Mouse (Mus musculus) hindbrain, embryonic 14.5 days (tissue): Measurements from ENCODE around the gene Hhipl1. TPM values are rescaled to one million over a fixed set of nuclear protein-coding genes. Genes with fewer than 3 reads are reported as not detected.

Experiments used
- ATAC-seq: fragments of 200-750 bp; cut with Nextera tagmentation; 2 replicates; pipeline ENCODE4 v1.8.0; 2017; ENCODE audit warnings: moderate number of reproducible peaks, mild to moderate bottlenecking, moderate TSS enrichment, moderate library complexity; ENCODE audit not compliant: low FRiP score
- DNase-seq: peaks from one replicate; pipeline ENCODE4 v3.0.0-alpha.2; 2015; ENCODE audit warnings: low spot score
- H3K27ac ChIP-seq: fragments of 300-500 bp; sonication (generic); 2 replicates; pipeline ENCODE4 v1.5.1; 2014; ENCODE audit warnings: mild to moderate bottlenecking, moderate library complexity
- H3K27me3 ChIP-seq: fragments of 300-500 bp; sonication (generic); 2 replicates; pipeline ENCODE4 v1.6.1; 2014; ENCODE audit warnings: mild to moderate bottlenecking, low read length, mixed read lengths; ENCODE audit not compliant: control insufficient read depth, insufficient read depth
- H3K36me3 ChIP-seq: fragments of 300-500 bp; sonication (generic); replicated peaks from 2 replicates; pipeline ENCODE4 v1.6.1; 2014; ENCODE audit not compliant: control insufficient read depth, insufficient read depth
- H3K4me1 ChIP-seq: fragments of 300-500 bp; sonication (generic); replicated peaks from 2 replicates; pipeline ENCODE4 v1.6.1; 2014; ENCODE audit warnings: antibody characterized with exemption, low read length, mixed read lengths; ENCODE audit not compliant: control insufficient read depth, insufficient read depth
- H3K4me2 ChIP-seq: fragments of 300-500 bp; sonication (generic); replicated peaks from 2 replicates; pipeline ENCODE4 v1.6.1; 2014; ENCODE audit warnings: mild to moderate bottlenecking, moderate library complexity
- H3K4me3 ChIP-seq: fragments of 300-500 bp; sonication (generic); replicated peaks from 2 replicates; pipeline ENCODE4 v1.5.1; 2014; ENCODE audit warnings: mild to moderate bottlenecking, low read length
- H3K9ac ChIP-seq: fragments of 300-500 bp; sonication (generic); 2 replicates; pipeline ENCODE4 v1.6.1; 2014
- H3K9me3 ChIP-seq: fragments of 300-500 bp; sonication (generic); 2 replicates; pipeline ENCODE4 v1.6.1; 2016; ENCODE audit warnings: low read length; ENCODE audit not compliant: control insufficient read depth
- WGBS: fragments of 180-500 bp; shearing (Covaris S2); extraction: QIAGEN DNeasy Blood & Tissue Kit; methylation state at CpG from one replicate; pipeline ENCODE4 v1.1.7; 2014; 5-methylcytosine and 5-hydroxymethylcytosine counted together
- polyA plus RNA-seq: library from polyadenylated mRNA; unstranded; fragments of >200 nt; fragmentation: Nextera tagmentation; extraction: Ambion mirVana; gene quantifications from 2 replicates; pipeline ENCODE4 v1.2.1, GENCODE M21; 2014

Hhipl1 gene
- polyA plus RNA-seq, 1 experiment from 2014 or later = 1.8 TPM

- Histone ChIP-seq H3K27ac (no peak overlapping the region), H3K4me1 (0 out of 2 replicates have a peak, but pooled peaks cover 4% of the 10 kb centered on the region), H3K36me3 (no peaks in the 10 kb centered on the region), H3K9ac (no peak overlapping the region), H3K4me3 (no peak overlapping the region), H3K27me3 (no peaks in the 10 kb centered on the region), H3K4me2 (no peak overlapping the region), H3K9me3 (no peaks in the 10 kb centered on the region)
- DNase-seq (no peak), ATAC-seq (no peak)
- WGBS = 27% methylated on average over 3 of the region's 3 CpGs
These were observed 59.3 kb downstream of the Hhipl1 start for GRCm38 (mm10) chr12:108365340-108365739.

DNA sequence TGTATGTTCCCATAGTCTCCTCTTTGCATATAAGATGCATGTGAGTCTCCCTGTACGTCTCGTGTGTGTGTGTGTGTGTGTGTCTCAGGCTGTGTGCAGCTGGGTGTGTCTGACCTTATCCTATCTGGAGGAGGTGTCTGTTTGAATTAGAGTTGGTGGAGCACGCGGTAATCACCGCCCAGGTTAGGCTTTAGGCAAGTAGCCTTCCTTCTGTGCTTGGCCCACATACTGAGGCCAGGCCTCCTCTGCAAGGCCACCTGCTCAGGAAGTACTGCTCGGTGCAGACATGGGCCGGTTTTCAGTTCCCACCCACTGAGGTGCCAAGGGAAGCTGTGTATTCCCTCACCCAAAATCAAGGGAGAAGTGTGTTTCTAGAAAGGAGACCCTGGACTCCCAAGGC lies 59.8 kb downstream of the Hhipl1 start:
- Histone ChIP-seq H3K9ac (no peak overlapping the region), H3K27me3 (no peaks in the 10 kb centered on the region), H3K36me3 (no peaks in the 10 kb centered on the region), H3K4me1 (0 out of 2 replicates have a peak, but pooled peaks cover 4% of the 10 kb centered on the region), H3K4me3 (no peak overlapping the region), H3K9me3 (no peaks in the 10 kb centered on the region), H3K27ac (no peak overlapping the region), H3K4me2 (no peak overlapping the region)
- ATAC-seq (no peak), DNase-seq (no peak)
- 87% methylated on average over 7 of the region's 7 CpGs for WGBS

GRCm38 (mm10) chr12:108367909-108368308 lies 61.8 kb downstream of the Hhipl1 start:
- no peaks in the 10 kb centered on the region for H3K27me3 ChIP-seq
- DNase-seq = no peak
- ATAC-seq = no peak
- no peaks in the 10 kb centered on the region for H3K36me3 ChIP-seq
- H3K27ac ChIP-seq = no peak overlapping the region
- 61% methylated on average over 2 of the region's 2 CpGs for WGBS
- 0 out of 2 replicates have a peak, but pooled peaks cover 4% of the 10 kb centered on the region for H3K4me1 ChIP-seq
- no peaks in the 10 kb centered on the region for H3K9me3 ChIP-seq
- no peak overlapping the region for H3K4me3 ChIP-seq
- no peak overlapping the region for H3K4me2 ChIP-seq
- no peak overlapping the region for H3K9ac ChIP-seq

DNA sequence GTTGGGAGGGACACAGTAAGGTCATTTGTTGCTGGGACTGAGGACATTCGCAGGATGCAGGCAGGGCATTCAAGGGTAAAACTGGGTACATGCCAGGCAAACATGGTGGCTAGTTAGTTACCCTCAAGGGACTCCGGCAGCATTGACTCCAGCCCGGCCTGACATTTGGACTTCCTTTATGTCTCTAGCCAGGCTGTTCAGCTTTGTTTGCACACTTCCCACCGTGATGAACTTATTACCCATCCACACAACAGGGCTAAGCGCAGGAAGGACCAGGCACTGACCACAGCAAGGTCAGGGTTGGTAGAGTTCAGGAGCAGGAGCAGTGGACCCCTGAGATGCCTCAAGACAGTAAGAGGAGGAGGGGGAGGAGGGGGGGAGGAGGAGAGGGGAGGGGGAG lies 62.9 kb downstream of the Hhipl1 start:
- H3K4me3 ChIP-seq = no peak overlapping the region
- no peak overlapping the region for H3K27ac ChIP-seq
- ATAC-seq = no peak
- DNase-seq = no peak
- WGBS = 46% methylated on average over 5 of the region's 5 CpGs
- H3K36me3 ChIP-seq = no peaks in the 10 kb centered on the region
- no peaks in the 10 kb centered on the region for H3K9me3 ChIP-seq
- no peak overlapping the region for H3K4me2 ChIP-seq
- H3K9ac ChIP-seq = no peak overlapping the region
- 0 out of 2 replicates have a peak, but pooled peaks cover 2% of the 10 kb centered on the region for H3K4me1 ChIP-seq
- no peaks in the 10 kb centered on the region for H3K27me3 ChIP-seq

GRCm38 (mm10) chr12:108370596-108371428 lies 64.7 kb downstream of the Hhipl1 start, which contains the start of gene Eml1:
Gene Eml1 (plus strand): TSS chr12:108370957.
- DNase-seq (no peak), ATAC-seq (no peak)
- Histone ChIP-seq H3K36me3 (no peaks in the 10 kb centered on the region), H3K9me3 (no peaks in the 10 kb centered on the region), H3K4me3 (no peak within 1 kb of the TSS), H3K27me3 (no peaks in the 10 kb centered on the region), H3K27ac (no peak within 1 kb of the TSS), H3K9ac (no peak within 1 kb of the TSS), H3K4me1 (no peaks in the 10 kb centered on the region), H3K4me2 (no peak within 1 kb of the TSS)
- 77% methylated on average over 19 of the region's 19 CpGs for WGBS

DNA sequence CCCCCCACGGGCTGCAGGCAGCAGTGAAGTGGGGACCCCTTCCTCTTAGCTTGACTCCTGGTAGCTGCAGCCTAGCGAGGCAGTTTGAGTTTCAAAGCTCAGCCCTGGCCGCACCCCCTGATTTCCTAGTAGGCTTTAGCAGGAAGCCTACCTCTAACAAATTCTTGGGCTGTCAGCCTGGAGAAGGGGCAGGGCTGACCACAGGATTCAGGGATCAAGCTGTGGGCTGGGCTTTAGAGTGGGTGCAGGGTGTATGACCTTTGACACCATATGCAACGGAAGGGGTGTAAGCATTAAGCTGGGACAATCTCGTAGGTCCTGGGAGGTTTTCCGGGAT lies 65.3 kb downstream of the Hhipl1 start:
- ATAC-seq = no peak

DNA sequence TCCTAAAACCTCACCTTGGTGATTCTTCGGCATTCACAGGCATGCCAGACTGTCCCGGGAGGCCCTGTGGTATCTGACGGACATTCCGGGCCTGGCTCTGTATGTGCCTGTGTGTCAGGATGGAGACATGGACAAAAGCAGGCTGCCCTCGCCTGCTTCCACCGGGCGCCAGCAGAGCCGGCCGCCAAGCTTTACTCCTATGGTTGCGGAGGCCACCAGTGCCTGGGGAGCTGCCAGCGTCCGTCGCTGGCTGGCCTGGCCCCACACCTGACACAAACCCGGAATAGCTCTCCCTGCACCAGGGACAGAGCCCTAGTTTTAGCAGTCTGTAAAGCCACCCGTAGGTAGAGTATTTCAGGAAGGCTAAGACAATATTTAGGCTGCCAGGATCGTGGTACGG lies 66.2 kb downstream of the Hhipl1 start:
- no peak overlapping the region for H3K4me2 ChIP-seq
- no peak; the same call in 1 of the 2 replicates for ATAC-seq
- 66% methylated on average over 17 of the region's 17 CpGs for WGBS
- H3K36me3 ChIP-seq = no peaks in the 10 kb centered on the region
- H3K27me3 ChIP-seq = no peaks in the 10 kb centered on the region
- H3K9me3 ChIP-seq = no peaks in the 10 kb centered on the region
- H3K4me1 ChIP-seq = no peaks in the 10 kb centered on the region
- H3K4me3 ChIP-seq = no peak overlapping the region
- H3K9ac ChIP-seq = no peak overlapping the region
- DNase-seq = no peak
- H3K27ac ChIP-seq = no peak overlapping the region

More for the DNA sequence above, 65.3 kb downstream of the Hhipl1 start:
- H3K4me3 ChIP-seq = no peak overlapping the region
- no peaks in the 10 kb centered on the region for H3K27me3 ChIP-seq
- no peaks in the 10 kb centered on the region for H3K4me1 ChIP-seq
- H3K9me3 ChIP-seq = no peaks in the 10 kb centered on the region
- H3K36me3 ChIP-seq = no peaks in the 10 kb centered on the region
- no peak overlapping the region for H3K4me2 ChIP-seq
- no peak for DNase-seq
- no peak overlapping the region for H3K9ac ChIP-seq
- 78% methylated on average over 6 of the region's 6 CpGs for WGBS
- H3K27ac ChIP-seq = no peak overlapping the region

GRCm38 (mm10) chr12:108373611-108374010 lies 67.5 kb downstream of the Hhipl1 start:
- H3K4me2 ChIP-seq = no peak overlapping the region
- no peak overlapping the region for H3K27ac ChIP-seq
- no peak overlapping the region for H3K4me3 ChIP-seq
- no peak overlapping the region for H3K9ac ChIP-seq
- DNase-seq (no peak), ATAC-seq (no peak)
- no peaks in the 10 kb centered on the region for H3K36me3 ChIP-seq
- no peaks in the 10 kb centered on the region for H3K9me3 ChIP-seq
- no peaks in the 10 kb centered on the region for H3K4me1 ChIP-seq
- 77% methylated on average over 9 of the region's 9 CpGs for WGBS
- no peaks in the 10 kb centered on the region for H3K27me3 ChIP-seq

- H3K9ac ChIP-seq = no peak overlapping the region
- H3K4me3 ChIP-seq = no peak overlapping the region
- no peaks in the 10 kb centered on the region for H3K36me3 ChIP-seq
- WGBS = 78% methylated on average over 8 of the region's 8 CpGs
- H3K9me3 ChIP-seq = no peaks in the 10 kb centered on the region
- DNase-seq (no peak), ATAC-seq (no peak)
- H3K4me2 ChIP-seq = no peak overlapping the region
- no peaks in the 10 kb centered on the region for H3K4me1 ChIP-seq
- no peaks in the 10 kb centered on the region for H3K27me3 ChIP-seq
- no peak overlapping the region for H3K27ac ChIP-seq
These were observed 68.6 kb downstream of the Hhipl1 start for GRCm38 (mm10) chr12:108374689-108375088.
